Mouse (Mus musculus) myocyte (in vitro differentiated cells): ENCODE results near the gene Cdyl2.

Source experiments
- CEBPB ChIP-seq: IDR thresholded peaks from 2 replicates; pipeline ENCODE4 v1.6.1; 2011; ENCODE audit warnings: mild to moderate bottlenecking, moderate library complexity; ENCODE audit not compliant: poor library complexity, insufficient read depth, severe bottlenecking
- E2F4 ChIP-seq: IDR thresholded peaks from one replicate; pipeline ENCODE4 v1.6.1; 2011; ENCODE audit warnings: mild to moderate bottlenecking, control low read depth, moderate library complexity; ENCODE audit not compliant: insufficient read depth
- MAX ChIP-seq: IDR thresholded peaks from one replicate; pipeline ENCODE4 v1.6.1; 2011; ENCODE audit warnings: low read depth, mild to moderate bottlenecking, control low read depth
- MYOD1 ChIP-seq, 3 experiments: IDR thresholded peaks; one replicate each; pipeline ENCODE4 v1.6.1; 2011; ENCODE audit warnings: control low read depth in 2 of 3, low read depth in 2 of 3, mild to moderate bottlenecking in 2 of 3, moderate library complexity in 1 of 3; ENCODE audit not compliant: insufficient read length in 2 of 3, control insufficient read depth in 1 of 3
- MYOG ChIP-seq, 3 experiments: IDR thresholded peaks; one replicate each; pipeline ENCODE4 v1.6.1; 2011; ENCODE audit warnings: control low read depth in 2 of 3, low read depth in 2 of 3, mild to moderate bottlenecking in 2 of 3; ENCODE audit not compliant: insufficient read length in 2 of 3, control insufficient read depth in 1 of 3, insufficient read depth in 1 of 3
- POLR2A ChIP-seq: IDR thresholded peaks from one replicate; pipeline ENCODE4 v1.6.1; 2011; ENCODE audit warnings: low read depth, mild to moderate bottlenecking, control low read depth, moderate library complexity; ENCODE audit not compliant: insufficient read length
- POLR2AphosphoS2 ChIP-seq: IDR thresholded peaks from one replicate; pipeline ENCODE4 v1.6.1; 2011; ENCODE audit warnings: low read depth, control low read depth; ENCODE audit not compliant: insufficient read length
- REST ChIP-seq: IDR thresholded peaks from one replicate; pipeline ENCODE4 v1.6.1; 2011; ENCODE audit warnings: mild to moderate bottlenecking, control low read depth, moderate library complexity; ENCODE audit not compliant: insufficient read depth, insufficient read length
- SRF ChIP-seq: IDR thresholded peaks from one replicate; pipeline ENCODE4 v1.6.1; 2011; ENCODE audit warnings: low read depth; ENCODE audit not compliant: control insufficient read depth, insufficient read length
- TCF12 ChIP-seq: IDR thresholded peaks from one replicate; pipeline ENCODE4 v1.6.1; 2011; ENCODE audit warnings: mild to moderate bottlenecking, control low read depth; ENCODE audit not compliant: poor library complexity, insufficient read depth, severe bottlenecking
- TCF3 ChIP-seq: IDR thresholded peaks from one replicate; pipeline ENCODE4 v1.6.1; 2011; ENCODE audit warnings: low read depth, control low read depth; ENCODE audit not compliant: insufficient read length
- USF1 ChIP-seq: IDR thresholded peaks from one replicate; pipeline ENCODE4 v1.6.1; 2011; ENCODE audit warnings: low read depth, mild to moderate bottlenecking, control low read depth, moderate library complexity

DNA sequence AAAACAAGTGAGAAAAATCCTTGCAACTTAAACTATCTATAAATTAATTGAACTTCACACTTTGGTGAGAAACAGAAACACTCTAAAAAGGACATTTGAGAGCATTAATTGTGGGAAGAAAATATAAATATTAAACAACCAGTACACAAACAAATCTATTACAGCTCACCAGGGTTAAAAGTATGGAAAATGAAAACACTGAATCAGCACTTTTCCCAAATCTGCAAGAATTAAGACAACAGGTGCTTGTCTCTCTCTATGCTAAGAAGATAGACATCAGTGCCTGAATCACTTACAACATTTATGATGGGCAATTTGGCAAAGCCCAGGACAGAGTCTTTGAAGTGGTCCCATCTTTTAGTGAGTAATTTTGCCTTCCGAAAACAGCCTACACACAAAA is 56.6 kb downstream of the Cdyl2 start:
- TF ChIP-seq POLR2A (no peak), TCF3 (no peak), MAX (no peak), REST (no peak), USF1 (no peak), TCF12 (no peak), MYOG (IDR thresholded peaks at IDR 0.05; ENCODE audit: control insufficient read depth in 1 of 3, insufficient read depth in 1 of 3, insufficient read length in 2 of 3, low read depth in 2 of 3) (no peak), E2F4 (no peak), SRF (no peak), POLR2AphosphoS2 (no peak), CEBPB (no peak), MYOD1 (IDR thresholded peaks at IDR 0.05; ENCODE audit: control insufficient read depth in 1 of 3, insufficient read length in 2 of 3, low read depth in 2 of 3) (no peak)
